Mouse (Mus musculus) small intestine, adult 2 months (tissue): ENCODE data around the gene Tdrd12.

Source experiments
- CTCF ChIP-seq: fragments of 200-500 bp; IDR thresholded peaks from 2 replicates; pipeline ENCODE4 v1.5.1; 2012; ENCODE audit warnings: low read depth, mild to moderate bottlenecking, control low read depth, inconsistent platforms, low read length, moderate library complexity, mixed read lengths; ENCODE audit not compliant: insufficient replicate concordance, insufficient read length; ENCODE audit errors: extremely low read depth
- POLR2A ChIP-seq: fragments of 200-500 bp; IDR thresholded peaks from 2 replicates; pipeline ENCODE4 v1.6.1; 2012; ENCODE audit warnings: low read depth, mild to moderate bottlenecking, control low read depth, inconsistent platforms, low read length, moderate library complexity

DNA sequence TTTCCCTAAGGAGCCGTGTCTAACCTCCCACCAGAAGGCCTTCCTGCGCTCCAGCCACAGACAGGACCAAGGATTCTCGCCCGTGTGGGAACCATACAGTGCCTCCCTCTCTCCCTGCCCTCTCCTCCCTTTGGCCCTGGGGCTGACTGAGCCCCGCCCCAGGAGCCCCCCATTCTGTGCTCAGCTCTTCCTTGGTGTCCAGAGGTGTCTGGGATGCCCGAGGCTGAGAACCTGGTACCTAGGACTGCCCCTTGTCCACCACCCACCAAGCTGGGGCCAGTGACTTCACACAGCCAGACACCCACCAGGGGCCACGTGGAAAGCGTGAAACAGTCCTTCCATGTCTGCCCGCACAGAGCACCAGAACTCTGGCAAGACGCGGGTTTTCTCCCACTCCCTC is 25.5 kb upstream of the Tdrd12 start:
- no peak for TF ChIP-seq CTCF
- no peak for TF ChIP-seq POLR2A
